Mouse (Mus musculus) E14TG2a.4 (cell line): Measurements from ENCODE around the gene Gipc1.
A peak's percentile ranks its signal among the peaks of the same experiment; 100 is the strongest.

Source experiments
- H3K27me3 ChIP-seq: 2 replicates; pipeline ENCODE4 v1.6.1; 2014; ENCODE audit warnings: low read length, control low read depth; ENCODE audit not compliant: insufficient read depth
- H3K36me3 ChIP-seq: 2 replicates; pipeline ENCODE4 v1.6.1; 2014; ENCODE audit warnings: low read length, control low read depth; ENCODE audit not compliant: insufficient read depth
- H3K4me1 ChIP-seq: replicated peaks from 2 replicates; pipeline ENCODE4 v1.6.1; 2014; ENCODE audit warnings: low read depth, low read length, control low read depth
- H3K4me3 ChIP-seq: replicated peaks from 2 replicates; pipeline ENCODE4 v1.5.1; 2014; ENCODE audit warnings: mild to moderate bottlenecking, low read length
- H3K9me3 ChIP-seq: 2 replicates; pipeline ENCODE4 v1.6.1; 2014; ENCODE audit warnings: low read length, control low read depth
- CTCF ChIP-seq: conservative IDR thresholded peaks from 2 replicates; pipeline ENCODE4 v1.5.1; 2014; ENCODE audit warnings: low read length
- NANOG ChIP-seq: IDR thresholded peaks from 2 replicates; pipeline ENCODE4 v1.6.1; 2014; ENCODE audit warnings: borderline replicate concordance, low read length, mixed read lengths
- POU5F1 ChIP-seq: IDR thresholded peaks from 2 replicates; pipeline ENCODE4 v1.6.1; 2014; ENCODE audit warnings: low read length, borderline replicate concordance

Gene Gipc1

DNA sequence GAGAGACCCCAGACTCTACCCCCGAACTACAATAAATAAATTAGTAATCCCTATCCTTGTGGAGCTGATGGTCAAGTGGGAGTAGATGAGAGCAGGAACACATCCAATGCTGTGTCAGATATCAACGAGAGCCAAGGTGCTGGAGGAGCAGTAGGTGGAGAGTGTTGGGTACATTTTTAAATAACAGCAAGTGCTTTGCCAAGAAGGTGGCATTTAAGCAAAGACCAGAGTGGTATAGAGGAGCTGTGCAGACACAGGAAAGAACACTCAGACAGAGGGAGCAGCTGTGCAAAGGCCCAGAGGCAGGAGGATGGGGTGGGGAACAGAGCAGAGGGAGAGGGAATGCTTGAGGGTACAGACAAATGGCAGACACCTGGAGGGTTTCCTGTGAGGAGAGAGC, 35.4 kb upstream of the Gipc1 start:
- Histone ChIP-seq H3K36me3 (peaks cover 23% of the 10 kb centered on the region), H3K4me3 (no peak overlapping the region), H3K27me3 (no peaks in the 10 kb centered on the region), H3K4me1 (peaks cover 4% of the 10 kb centered on the region), H3K9me3 (no peaks in the 10 kb centered on the region)
- no peak for TF ChIP-seq NANOG
- TF ChIP-seq CTCF, result no peak

DNA sequence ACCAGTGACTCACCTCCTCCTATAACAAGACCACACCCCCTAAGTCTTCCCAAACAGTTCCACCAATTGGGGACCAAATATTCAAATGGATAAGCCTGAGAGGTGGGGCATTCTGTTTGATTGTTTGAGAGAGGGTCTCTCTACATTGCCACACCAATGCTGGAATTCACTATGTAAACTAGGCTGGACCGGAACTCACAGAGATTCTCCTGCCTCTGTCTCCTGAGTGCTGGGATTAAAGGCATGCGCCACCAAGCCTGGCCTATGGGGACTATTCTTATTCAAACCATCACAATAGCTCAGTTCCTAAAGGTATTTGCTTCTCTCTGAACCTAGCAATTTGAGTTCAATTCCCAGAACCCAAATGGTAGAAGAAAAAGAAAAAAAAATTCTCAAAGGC, 33.9 kb upstream of the Gipc1 start:
- TF ChIP-seq NANOG (no peak), POU5F1 (no peak), CTCF (no peak)
- Histone ChIP-seq H3K36me3 (peaks cover 8% of the 10 kb centered on the region), H3K4me3 (no peak overlapping the region), H3K9me3 (no peaks in the 10 kb centered on the region), H3K27me3 (no peaks in the 10 kb centered on the region; the same call in 1 of the 2 replicates), H3K4me1 (peaks cover 10% of the 10 kb centered on the region)

DNA sequence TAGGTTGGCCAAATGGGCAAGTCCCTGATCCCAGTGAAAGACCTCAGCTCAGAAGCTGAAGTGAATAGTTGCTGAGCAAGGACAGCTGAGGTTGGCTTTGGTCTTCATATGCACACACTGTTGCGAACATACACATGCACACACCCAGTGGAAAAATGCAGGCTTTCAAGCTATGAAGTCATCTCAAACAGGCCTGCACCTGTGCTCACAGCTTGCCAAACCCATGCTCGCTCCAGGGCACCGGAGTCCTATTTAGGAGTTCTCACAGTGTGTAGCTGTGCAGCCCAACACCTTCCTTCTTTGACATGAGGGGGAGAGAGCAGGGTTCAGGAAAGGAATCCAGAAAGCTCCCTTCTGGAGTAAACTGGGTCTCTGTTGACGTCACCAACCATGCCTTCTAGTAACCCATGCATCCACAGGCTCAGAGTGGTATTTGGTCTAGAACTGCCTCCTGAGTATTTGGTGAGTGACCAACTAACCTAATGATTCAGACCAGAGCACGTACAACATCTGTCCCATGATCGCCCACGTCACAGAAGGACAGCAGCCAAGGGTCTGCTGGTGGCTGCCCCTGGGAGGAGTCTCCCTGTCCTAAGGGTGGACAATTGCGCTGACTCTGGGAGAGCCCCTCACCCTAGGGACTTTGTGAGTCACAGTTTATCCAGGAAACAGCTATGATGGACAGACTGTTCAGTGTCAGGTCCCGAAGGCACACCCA, 32.8 kb upstream of the Gipc1 start:
- H3K9me3 ChIP-seq, result no peaks in the 10 kb centered on the region
- H3K4me1 ChIP-seq, result peaks cover 16% of the 10 kb centered on the region
- H3K4me3 ChIP-seq, result no peak overlapping the region
- no peaks in the 10 kb centered on the region; the same call in 1 of the 2 replicates for H3K27me3 ChIP-seq
- H3K36me3 ChIP-seq, result no peaks in the 10 kb centered on the region
- TF ChIP-seq POU5F1, result no peak
- no peak for TF ChIP-seq CTCF
- TF ChIP-seq NANOG, result no peak

DNA sequence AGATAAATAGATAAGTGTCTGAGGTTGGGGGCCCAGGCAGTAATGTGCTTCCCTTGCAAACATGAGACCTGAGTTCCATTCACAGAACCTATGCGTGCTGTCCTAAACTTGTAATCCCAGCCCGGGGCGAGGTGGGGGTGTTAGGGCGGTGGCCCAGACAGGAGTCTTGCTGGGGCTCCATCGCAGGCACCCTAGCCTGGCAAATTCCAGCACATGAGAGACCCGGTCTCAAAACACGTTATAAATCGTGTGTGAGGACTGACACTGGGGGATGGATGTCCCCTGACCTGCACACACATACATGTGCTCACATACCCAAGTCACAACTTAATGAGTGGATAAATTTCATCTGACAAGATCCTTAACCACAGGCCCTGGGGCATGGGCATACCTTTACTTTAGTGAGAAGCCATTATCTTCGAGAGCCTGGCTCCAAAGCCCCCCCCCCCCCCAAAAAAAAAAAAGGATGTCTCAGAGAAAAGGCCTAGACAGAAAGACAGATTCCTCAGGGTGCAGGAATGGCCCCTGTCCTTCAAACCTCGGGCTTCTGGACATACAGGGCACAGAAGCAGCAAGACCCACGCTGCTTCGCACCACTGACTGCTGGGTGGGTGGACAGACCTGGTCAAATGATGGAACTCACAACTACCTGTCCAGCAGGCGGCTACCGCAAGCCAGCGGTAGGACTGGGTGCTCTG, 30.6 kb upstream of the Gipc1 start:
- no peaks in the 10 kb centered on the region for H3K36me3 ChIP-seq
- no peaks in the 10 kb centered on the region; the same call in 1 of the 2 replicates for H3K27me3 ChIP-seq
- peak overlapping the region; percentile 56; the same call in 1 of the 2 replicates for H3K4me3 ChIP-seq
- H3K9me3 ChIP-seq, result no peaks in the 10 kb centered on the region
- H3K4me1 ChIP-seq, result peaks cover 16% of the 10 kb centered on the region
- TF ChIP-seq POU5F1 (no peak), NANOG (no peak), CTCF (no peak)

DNA sequence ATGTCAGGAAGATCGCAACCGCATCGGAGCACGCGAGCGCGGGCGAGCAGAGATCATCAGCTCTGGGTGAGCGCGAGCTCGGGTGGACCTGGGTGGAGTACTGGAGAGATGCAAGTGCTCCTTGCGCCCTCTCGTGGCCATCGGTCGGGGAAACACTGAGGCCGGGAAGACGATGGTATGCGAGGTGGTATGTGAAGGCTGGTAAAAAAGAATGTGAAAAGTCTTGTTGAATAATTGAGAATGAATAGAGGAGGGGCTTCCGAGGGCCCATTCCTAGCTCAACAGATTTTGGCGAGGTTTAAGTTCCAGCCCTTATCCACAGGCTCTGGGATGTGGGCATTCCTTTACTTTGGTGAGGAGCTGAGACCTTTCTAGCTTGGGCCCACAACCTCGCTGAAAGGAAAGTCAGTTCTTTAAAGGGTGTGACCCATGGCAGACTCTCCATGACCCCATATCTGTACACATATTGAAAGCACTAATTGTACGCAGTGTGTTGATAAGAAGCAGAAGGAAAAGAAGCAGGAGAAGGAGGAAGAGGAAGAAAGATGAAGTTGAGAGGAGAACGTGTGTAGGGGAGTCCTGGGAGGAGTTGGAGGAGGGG, 30.0 kb upstream of the Gipc1 start:
- TF ChIP-seq NANOG (no peak), POU5F1 (no peak), CTCF (peak; percentile 41)
- peaks cover 16% of the 10 kb centered on the region for H3K4me1 ChIP-seq
- no peaks in the 10 kb centered on the region; the same call in 1 of the 2 replicates for H3K27me3 ChIP-seq
- H3K36me3 ChIP-seq, result no peaks in the 10 kb centered on the region
- no peaks in the 10 kb centered on the region for H3K9me3 ChIP-seq
- peak overlapping the region; percentile 56; the same call in 1 of the 2 replicates for H3K4me3 ChIP-seq

DNA sequence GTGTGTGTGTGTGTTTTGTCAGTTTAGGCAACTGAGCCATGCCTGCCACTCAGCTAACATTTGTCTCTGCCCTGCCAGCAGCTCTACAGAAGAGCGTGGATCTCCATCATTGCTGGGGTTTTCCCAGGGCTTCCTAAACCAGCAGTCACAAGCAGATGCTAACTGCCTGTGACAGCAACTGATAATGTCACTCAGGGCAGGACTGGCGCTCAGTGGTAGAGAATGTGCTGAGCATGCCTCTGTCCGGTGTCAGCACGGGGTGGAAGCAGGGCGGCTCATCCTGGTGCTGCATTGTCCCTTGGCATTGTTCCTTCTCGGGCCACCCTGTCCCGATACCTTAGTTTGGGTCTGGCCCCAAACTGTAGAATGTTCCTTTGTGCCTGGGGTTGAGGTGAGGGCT, 28.9 kb upstream of the Gipc1 start:
- no peak overlapping the region for H3K4me3 ChIP-seq
- peaks cover 16% of the 10 kb centered on the region for H3K4me1 ChIP-seq
- no peaks in the 10 kb centered on the region for H3K9me3 ChIP-seq
- no peak for TF ChIP-seq POU5F1
- TF ChIP-seq NANOG, result no peak
- no peak for TF ChIP-seq CTCF
- H3K27me3 ChIP-seq, result no peaks in the 10 kb centered on the region; the same call in 1 of the 2 replicates
- H3K36me3 ChIP-seq, result no peaks in the 10 kb centered on the region

DNA sequence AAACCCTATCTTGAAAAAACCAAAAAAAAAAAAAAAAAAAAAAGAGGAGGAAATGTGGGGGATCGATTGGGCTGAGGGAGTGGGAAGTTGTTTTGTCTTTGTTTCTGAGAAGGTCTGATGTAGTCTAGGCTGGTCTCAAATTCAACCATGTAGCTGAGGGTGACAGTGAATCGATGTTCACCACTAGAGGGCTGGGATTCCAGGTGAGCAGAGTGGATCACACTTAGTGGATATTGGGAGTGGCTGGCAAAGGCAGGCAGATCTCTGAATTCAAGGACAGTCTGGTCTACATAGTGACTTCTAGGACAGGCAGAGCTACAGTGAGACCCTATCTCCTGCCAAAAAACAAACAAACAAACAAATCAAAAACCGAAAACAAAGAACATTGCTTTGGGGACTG, 27.7 kb upstream of the Gipc1 start:
- TF ChIP-seq NANOG (no peak), POU5F1 (no peak), CTCF (no peak)
- Histone ChIP-seq H3K4me1 (peaks cover 16% of the 10 kb centered on the region), H3K4me3 (no peak overlapping the region), H3K27me3 (no peaks in the 10 kb centered on the region; the same call in 1 of the 2 replicates), H3K9me3 (no peaks in the 10 kb centered on the region), H3K36me3 (no peaks in the 10 kb centered on the region)

DNA sequence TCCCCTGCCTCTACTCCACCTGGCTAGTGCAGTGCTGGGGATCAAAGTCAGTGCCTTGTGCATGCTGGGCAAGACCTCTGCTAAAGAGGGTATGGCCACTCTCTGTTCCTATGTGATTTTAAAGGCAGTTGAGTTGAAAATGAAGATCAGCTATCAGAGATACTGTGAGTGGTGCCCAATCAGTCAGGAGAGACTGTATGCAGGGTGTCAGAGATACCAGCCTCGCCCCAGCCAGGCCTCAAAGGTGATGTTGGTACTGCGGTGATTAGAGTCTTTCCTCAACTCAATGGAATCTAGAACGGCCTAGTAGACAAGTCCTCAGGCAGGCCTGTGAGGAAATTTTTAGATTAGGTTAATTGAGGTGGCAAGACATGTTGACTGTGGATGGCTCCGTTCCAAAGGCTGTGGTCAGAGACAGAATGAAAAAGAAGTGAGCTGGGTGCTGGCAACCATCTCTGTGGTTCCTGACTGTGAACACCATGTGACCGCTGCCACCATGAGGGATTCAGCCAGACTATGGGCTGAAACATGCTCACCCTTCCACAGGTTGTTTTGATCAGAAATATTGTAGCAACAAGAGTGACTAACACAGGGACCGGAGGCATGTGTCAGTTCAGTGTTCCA, 26.7 kb upstream of the Gipc1 start:
- Histone ChIP-seq H3K4me1 (peaks cover 16% of the 10 kb centered on the region), H3K36me3 (no peaks in the 10 kb centered on the region), H3K9me3 (no peaks in the 10 kb centered on the region), H3K4me3 (no peak overlapping the region), H3K27me3 (no peaks in the 10 kb centered on the region; the same call in 1 of the 2 replicates)
- TF ChIP-seq POU5F1 (no peak), NANOG (no peak), CTCF (no peak)
